Mouse (Mus musculus): ENCODE measurements around the gene Gpc2.

Gpc2 gene

DNA sequence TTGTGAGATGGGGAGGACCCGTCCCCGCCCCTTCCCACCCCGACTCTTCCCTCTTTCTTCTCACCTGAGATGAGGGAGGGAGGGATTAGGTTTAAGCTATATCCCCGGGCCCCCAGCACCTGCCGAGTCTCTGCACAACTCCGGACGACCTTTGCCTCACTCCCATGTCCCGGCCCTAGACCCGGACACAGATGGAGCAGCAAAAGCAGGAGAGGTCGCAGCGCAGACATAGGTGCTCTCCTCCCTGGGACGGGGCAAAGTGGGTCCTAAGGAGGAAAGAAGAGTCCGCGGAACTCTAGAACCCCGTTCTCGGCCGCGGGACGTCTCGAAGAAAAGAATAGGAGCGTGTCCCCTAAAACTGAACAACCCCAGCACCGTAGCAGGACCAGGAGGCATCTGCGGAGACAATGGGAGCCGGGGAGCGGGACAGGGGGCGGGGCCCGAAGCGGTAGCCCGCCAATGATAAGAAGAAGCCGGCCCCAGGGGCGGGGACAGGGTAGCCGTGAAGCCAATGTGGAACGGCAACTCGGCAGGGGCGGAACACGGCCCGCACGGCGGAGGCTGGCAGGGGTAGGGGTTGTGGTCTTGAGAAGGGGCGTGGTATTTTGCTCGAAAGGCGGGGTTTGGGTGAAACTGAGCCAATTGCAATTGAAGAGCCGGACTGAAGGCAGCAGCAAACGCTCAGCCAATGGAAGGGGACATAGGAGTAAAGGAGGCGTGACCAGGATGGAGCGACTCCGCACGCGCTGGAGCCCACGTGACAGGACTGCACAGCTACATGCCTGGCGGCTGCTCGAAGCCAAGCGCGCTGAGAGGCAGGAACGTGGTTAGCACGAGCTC, at the start of gene Gpc2, which contains the start of the genes Gm43720 and Stag3:
TSS of gene Gpc2 (minus strand) at position 421 of the 840 bp plus-strand sequence.
TSS of gene Gm43720 (minus strand) at position 374 of the 840 bp plus-strand sequence.
TSS of gene Stag3 (plus strand) at position 656 of the 840 bp plus-strand sequence.
- peak; percentile 89 for DNase-seq

DNA sequence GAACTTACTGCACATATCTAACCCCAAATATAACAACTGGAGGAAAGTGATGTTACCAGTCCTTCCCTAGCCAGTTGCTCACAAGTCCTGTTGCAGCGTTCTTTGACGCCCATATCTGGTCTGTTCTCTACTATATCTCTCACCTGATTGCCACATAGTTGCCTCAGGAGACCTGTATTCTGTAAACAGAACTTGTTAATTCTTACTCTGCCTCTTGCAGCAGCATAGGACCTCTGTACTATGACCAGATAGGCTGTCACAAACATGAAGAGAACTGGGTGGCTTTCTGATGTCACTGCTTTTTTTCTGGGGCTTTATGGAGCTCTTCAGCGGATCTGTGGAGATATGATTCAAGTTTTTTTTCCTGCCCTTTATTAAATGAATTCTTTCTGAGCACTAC, 33.0 kb upstream of the Gpc2 start:
- no peak for DNase-seq

DNA sequence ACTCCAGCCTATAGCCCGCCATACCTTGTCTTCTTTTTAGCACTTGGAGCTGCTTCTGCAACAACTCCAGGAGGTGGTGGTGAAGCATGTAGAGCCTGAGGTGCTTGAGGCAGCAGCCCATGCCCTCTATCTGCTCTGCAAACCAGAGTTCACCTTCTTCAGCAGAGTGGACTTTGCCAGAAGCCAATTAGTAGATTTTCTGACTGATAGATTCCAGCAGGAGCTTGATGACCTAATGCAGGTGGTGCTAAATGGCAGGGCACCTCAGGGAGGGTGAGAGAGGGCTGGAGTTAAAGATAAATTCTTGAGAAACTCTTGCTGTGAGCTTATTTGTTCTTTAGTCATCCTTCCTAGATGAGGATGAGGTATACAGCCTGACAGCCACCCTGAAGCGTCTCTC, 19.8 kb upstream of the Gpc2 start:
- no peak for DNase-seq

DNA sequence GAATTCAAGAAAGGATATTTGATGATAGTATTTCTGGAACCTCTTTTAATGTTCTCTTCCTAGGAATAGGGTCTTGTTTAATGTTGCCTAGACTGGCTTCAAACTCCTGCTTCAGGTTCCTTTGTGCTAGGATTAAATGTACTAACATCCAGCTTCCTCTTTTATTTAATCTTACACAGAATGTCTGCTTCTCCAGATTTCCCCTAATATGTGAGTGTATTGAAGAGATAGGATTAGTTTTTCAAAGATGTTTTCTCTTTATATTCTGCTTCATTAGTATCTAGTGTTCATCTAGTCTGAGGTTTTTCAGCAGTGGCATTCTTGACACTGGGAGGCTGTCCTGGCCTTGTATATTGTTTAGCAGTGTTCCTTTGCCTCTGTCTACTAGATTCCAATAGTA, 14.4 kb upstream of the Gpc2 start:
- DNase-seq = no peak

DNA sequence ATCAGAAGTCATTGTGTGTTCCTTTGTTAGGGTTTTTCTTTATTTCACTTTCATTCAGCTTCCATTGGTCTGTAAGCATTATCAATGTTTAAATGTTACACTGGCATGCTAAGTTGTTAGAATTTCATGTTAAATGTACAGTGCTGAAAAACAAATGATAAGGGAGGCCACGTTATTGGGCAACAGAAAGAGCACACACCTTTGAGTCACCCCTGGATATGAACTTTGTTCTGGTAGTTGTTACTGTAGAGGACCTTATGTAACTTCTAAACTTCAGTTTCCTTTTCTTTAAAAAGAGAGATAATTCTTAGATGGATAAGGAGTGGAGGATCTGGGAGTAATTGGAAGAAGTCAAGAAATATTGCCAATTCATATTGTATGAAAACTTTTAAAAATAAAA, 11.8 kb upstream of the Gpc2 start:
- no peak for DNase-seq

DNA sequence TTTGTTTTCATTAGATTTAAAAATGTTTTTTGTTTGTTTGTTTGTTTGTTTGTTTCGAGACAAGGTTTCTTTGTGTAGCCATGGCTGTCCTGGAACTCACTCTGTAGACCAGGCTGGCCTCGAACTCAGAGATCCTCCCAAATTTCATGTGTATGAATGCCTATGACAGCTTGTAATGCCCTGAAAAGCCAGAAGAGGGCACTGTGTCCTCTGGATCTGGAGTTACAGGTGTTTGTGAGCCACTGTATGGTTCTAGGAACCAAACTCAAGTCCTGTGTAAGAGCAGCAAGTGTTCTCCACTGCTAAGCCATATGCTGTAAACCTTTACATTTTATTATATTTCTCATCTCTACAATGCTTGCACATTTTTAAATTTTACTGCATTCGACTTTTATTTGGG, 8.1 kb upstream of the Gpc2 start:
- peak; percentile 55 for DNase-seq

DNA sequence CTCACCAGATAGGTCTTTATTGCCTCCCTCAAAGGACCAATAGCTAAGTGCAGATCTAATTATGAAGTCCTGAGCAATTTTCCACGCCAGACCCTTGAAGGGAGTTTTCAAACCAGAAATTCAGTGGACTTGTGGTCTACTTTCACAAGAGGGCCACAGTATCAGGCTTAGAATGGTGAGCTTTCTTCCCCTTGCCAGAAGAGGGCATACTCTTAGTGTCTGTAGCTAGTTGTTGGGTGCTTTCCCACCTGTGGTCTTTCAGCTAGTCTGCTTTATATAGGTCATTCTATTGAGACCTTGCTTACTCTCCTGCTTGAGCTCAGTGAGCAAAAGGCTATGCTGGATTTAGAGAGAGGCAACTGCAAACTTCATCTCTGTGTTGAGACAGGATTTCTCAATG, 3.7 kb upstream of the Gpc2 start:
- no peak for DNase-seq

DNA sequence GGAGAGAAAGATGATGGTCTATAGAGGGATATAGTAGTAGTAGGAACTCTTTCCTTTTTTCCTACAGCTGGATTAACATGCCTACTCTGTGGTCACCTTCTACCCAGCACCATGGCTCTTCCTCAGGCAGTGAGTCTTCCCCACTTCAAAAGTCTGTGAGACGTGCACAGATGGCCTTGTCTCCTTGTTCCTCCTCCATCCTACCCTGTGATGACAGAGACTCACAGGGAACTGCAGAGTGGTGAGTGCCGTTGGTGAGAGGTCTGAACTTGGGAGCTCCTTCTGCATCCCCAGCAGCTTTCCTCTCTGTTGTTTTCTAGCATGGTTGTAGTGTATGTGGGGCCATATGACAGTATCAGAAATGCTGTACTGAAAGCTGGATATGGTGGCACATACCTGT, 2.0 kb upstream of the Gpc2 start:
- no peak for DNase-seq

DNA sequence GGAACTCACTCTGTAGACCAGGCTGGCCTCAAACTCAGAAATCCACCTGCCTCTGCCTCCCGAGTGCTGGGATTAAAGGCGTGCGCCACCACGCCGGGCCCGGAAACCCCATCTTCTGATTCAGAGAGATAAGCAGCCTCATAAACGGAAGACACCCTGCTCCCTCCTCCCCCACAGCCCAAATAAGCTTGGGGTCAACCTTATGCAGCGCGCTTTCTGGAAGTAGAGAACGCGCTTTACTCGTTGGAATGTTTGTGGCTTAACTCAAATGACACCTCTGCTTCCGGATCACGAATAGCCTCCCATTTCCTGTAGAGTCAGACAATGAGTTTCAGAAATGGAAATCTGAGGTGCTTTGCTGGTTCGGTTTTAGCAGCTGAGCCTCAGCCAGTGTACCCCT, 1.0 kb upstream of the Gpc2 start:
- no peak for DNase-seq

DNA sequence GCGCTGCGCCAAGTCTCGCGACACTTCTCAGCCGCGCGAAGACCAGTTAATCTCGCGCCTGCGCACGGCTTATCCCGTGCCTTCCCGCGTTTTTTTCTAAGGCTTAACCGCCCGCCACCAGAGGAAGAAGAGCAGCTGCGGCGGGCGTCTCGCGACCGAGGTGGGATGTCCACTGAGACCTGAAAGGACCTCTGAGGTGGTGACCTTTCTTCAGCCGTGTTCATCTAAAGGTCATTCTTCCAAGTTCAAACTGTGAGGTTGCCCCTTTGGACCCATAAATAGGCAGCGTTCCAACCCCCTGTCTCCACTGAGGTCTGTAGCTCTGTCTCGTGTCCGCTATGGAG, 592 bp upstream of the Gpc2 start:
- no peak for DNase-seq

DNA sequence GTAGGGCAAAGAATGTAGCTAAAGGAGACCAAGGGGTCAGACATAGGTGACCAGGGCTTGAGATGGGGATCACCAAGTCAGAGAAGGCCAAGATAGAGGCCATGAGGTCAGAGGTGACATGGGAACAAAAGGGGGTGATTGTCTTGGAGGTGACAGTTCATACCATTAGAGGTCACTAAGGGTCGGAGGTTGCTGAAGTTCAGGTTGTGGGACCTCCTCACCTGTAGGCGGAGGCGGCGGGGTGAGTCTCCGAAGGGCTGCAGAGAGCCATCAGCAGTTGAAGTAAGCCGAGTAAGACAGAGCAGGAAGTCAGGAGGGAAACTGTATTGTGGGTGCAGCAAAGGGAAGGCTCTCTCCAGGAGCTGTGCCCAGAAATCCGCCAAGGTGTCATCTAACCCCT, 1.8 kb downstream of the Gpc2 start:
- no peak for DNase-seq

DNA sequence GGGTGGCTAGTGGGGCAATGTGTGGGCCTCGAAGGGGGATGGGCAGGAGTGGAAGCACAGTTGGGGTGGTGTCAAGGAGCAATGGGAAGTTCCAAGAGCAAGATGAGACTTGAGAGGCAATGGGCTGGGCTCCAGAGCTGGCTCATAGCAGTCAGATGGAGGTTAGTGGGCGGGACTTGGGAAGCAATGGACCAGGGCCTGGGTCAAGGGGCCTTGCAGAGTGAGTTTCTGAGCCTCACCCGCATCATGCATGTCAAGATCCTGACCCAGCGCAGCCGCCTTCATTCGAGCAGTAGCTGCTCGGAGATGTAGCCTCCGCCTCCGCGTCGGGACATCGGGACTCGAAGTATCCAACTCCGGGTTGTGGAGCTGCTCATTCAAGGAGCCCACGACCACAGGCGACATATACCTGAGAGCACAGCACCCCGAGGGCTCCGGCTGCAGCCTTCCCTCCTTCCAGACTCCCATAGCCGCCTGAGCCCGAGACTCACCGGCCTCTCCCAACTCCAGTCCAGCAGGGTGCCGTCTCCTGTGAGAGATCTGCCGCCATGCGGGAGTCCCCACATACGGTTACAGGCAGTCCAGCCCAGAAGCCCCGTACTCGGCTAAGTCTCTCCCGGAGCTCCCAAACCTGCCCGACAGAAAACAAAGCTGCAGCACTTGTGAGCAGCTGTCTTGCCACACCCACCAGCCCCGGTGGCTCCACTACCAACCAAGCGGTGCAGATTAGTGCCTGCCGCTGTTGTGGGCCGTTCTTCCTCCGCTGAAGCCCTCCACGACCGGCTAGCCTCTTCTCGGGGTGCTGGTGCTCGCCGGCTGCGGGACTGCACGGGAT, 4.4 kb downstream of the Gpc2 start:
- no peak for DNase-seq

DNA sequence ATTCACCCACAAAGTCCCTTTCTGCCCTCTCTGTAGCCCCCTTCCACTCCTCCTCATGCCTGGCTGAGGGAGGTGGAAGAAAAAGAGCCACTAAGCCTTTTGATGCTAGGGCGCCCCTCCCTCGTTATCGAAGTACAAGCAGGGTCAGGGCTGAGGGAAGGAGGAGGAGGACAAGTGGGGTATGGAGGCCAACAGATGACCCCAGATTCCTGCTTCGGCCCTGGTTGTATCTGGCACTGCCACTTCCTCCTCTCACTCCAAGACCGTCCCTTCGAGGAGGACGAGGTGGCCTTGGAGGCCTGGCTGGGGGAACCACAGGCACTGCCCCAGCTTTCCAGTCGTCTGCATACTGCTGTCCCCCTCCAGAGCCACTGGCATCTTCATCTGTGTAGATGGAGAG, 5.6 kb downstream of the Gpc2 start:
- DNase-seq = no peak

DNA sequence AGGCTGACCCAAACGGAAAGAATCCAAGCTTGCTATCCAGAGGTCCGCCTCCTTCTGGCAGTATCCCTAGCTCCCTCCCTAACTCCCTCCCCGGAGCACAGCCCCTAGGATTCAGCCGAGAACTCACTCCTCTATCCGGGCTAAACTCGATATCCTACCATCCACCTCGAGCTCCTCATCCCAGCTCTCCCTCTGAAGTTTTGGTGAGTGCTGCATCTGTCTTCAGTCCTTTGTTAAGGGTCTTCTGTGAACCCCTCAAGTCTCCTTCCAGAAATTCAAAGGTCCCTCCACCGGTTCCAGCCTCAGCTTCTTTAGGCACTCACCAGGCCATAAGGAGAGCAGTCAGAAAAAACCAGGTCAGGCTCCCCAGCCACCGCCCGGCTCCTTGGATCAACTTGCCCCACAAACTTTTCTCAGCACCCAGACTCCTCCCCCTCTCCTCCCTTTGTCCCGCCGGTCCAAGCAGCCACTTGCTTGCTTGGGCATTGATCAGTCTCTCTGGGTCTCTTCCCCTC, 7.3 kb downstream of the Gpc2 start, which contains the start of gene Gal3st4:
TSS of gene Gal3st4 (minus strand) at position 432 of the 515 bp plus-strand sequence.
- no peak for DNase-seq

DNA sequence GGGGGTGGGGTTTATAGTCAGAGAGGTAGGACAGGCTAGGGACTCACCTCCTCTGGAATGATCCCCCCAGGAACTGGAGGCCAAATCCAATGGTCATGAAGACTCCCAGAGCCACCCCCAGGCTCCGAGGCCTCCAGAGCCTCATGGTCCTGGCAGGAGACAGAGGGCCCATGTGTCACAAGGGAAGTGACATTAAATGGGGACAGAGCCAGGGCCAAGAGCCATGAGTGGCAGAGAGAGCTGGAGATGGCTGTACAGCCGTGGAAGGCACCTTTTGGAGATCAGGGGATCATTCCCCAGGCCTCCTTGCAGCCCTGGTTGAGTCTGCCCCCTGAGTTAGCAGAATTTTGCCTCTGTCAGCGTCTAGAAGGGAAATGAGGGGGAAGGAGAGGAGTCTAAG, 8.6 kb downstream of the Gpc2 start:
- DNase-seq = no peak

DNA sequence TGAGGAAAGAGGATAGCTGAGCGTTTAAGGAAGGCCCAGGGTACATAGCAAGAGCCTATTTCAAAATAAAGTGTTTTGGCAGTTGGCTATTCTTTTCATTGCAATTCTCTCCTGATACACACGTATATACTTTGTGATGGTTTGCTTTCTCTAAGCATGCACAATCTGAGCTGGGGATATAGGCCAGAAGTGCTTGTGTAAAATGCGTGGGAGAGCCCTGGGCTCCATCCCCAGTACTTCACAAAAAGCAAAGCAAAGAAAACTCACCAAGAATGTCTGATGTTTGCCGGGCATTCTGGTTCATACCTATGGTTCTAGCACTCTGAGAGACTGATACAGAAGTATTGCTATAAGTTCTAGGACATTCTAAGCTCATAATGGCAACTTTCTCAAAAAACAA, 10.8 kb downstream of the Gpc2 start:
- DNase-seq = no peak

DNA sequence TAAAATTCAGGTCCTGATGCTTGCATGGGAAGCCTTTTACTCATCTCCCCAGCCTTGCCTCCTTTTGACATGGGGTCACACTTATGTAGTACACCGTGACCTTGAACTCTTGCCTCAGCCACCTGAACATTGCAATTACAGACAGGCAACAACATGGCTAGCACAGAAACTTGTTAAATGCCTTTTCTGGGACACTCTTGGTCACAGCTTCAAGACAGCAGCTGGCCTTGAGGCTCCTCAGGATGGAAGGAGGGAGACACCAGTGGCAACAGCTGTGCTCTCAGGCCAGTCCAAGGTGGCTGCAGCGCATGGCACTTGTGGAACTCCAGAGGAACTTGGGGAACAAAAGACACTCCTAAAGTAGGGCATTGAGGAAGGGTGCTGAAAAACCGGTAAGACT, 12.7 kb downstream of the Gpc2 start:
- DNase-seq = no peak

DNA sequence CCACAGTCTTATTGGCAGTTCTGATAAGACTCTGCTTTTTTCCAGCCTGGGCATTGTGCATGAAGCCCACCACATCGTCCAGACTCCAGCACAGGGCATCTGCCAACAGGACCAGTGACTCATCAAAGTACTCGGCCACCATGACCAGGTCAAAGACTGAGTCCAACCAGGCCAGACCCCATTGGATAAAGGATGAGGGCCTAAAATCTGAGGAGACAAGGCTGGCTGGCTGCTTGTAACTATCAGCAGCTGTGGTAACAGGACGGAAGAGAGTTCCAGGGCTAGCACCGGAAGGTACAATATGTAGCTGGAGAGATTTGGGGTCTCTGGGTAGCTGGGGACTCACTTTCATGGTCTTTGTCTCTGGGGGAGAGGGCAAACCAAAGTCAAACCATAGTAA, 14.1 kb downstream of the Gpc2 start:
- no peak for DNase-seq

DNA sequence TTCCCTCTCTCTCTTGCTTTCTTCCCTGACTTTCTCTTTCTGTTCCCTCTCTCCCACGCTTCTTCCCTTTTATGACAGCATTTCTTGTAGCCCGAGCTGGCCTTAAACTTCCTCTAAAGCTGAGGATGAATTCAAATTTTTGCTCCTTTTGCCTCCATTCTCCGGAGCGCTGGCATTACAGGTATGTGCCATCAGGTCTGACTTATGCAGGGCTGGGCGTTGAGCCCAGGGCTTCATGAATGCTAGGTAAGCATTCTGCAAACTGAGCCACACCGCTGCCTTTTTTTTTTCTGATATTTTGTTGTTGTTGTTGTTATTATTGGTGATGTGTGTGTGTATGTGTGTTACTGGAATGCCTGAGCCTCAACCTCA, 15.6 kb downstream of the Gpc2 start:
- no peak for DNase-seq

DNA sequence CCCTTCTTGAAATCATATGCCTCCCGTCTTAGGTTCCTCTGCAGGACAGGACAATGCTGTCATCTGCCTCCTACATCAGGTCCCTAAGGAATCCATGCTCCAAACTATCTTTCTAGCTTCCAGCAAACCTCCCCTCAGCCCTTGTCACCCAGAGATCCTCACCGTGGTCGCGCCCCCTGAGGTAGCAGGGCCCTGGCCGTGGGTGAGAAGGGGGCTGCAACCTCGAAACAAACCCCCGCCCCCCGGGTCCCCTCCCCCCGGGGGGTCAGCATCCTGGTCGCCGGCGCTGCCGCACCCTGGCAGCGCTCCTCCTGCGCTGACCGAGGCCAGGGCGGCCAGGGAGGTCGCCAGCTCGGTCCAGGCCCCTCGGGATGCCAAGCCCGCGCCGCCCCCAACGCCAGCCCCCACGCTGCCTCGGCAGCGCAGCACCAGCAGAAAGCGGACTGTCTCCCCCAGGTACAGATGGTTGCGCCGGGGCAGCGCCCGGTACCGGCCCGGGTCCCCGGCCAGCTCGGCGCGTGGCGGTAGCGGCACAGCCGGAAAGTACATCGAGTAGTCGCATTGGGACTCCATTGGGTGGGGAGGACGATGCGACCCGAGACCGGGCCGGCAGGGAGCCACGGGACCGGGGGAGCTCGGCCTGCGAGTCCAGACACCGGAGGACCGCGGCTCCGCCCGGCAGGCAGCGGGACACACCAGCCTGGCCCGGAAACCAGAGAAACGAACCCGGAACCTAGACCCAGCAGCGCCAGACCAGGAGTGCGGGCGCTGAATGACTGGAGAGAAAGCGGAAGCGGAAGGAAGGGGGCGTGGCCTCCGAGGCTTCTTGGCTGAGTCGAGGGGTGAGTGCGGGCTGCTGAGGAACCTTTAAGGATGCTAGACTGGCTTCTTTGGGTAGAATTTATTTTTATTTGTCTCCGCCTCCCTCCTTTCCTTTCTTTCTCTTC, 16.3 kb downstream of the Gpc2 start, which contains the start of gene BC037034:
TSS of gene BC037034 (minus strand) at position 774 of the 947 bp plus-strand sequence.
- DNase-seq = peak; percentile 96

DNA sequence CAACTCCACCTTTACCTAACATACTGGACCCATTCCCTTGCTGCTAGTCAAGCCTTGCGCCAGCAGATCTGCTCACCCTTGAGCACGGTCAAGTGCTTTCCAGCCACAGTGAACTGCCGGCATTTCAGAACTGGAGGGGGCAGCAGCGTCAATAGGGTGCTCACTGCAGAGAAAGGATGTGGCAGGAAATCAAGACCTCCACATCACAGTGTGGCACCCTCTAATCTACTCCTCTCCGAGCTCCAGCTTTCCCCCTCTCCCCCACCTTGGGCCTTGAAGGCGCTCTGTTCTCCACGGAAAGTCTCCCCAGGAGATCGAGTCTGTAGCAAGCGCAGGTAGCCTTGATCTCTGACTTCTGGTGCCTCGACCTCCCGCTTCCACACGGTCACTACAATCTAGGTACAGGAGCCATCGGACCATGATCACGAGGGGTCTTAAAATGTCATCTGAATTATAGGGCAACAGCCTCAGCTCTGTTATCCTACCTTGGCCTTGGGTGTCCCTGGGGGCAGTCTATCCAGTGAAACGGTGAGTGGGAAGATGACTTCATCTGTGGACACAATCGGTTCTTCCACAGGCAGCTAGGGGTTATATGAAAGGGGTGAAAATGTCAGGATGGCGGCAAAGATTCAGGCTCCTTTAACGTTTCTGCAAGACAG, 17.1 kb downstream of the Gpc2 start:
- no peak for DNase-seq

DNA sequence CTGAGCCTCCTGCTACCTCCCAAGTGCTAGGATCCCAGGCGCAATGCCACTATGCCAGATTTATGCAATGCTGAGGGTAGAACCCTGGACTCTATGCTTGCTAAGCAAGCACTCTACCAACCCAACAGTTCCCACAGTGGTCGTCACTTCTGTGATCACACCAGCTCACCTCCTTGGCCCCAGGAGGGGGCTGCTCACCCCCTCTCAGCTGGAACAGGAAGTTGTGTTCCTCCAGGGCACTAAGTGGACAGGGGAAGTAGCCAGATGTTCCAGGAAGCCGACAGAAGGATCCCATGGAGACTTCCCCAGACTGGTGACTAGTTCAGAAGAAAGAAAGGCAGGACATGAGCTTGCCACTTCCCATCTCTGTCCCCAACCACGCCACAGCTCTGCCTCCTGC, 17.8 kb downstream of the Gpc2 start:
- DNase-seq = no peak
